In the genomic region with DNA sequence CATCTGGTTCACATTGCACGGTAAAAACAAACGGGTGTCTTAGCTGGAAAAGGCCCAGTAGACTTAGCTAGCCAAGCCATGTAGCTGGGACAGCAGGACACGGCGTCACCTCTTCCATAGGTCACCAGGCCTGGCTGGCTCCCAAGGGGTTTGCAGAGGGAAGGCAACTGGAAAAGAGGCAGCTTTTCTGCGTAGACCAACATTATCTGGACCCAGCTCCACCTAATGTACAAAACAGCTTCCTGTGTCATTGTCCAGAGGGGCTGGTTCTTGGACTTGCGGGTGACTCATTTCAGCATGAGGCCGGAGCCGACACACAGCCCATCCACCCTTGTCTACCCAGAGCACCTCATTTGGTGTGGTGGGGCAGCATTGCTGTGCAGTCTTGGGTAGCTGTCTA, we compare ENCODE assay signal across 12 mouse cellular contexts. TPM values are rescaled to one million over a fixed set of nuclear protein-coding genes. Genes with fewer than 3 reads are reported as not detected.
DNase-seq lines count a peak whose midpoint lies in the region; ATAC-seq and TF ChIP-seq lines count a peak whose summit lies in the region.
"Had no signal": no experiment of that assay in that cellular context is flagged by ENCODE, and none has a peak within 500 bp of the region (broad histone marks: within the 10 kb centered on the region; RNA-seq: fewer than 3 reads in every experiment).

No protein-coding gene starts in this region.

- no peaks in the 10 kb centered on the region for H3K79me2 ChIP-seq in liver, adult 2 months (ENCODE audit: control insufficient read depth, insufficient read depth, low read length)

- peaks cover 16% of the 10 kb centered on the region for H3K4me1 ChIP-seq in liver, adult 2 months (ENCODE audit: control insufficient read depth, insufficient read depth, low read length)
- peaks cover 6% of the 10 kb centered on the region; the same call in 1 of the 2 replicates for H3K4me1 ChIP-seq in liver, embryonic 12.5 days
- no peaks in the 10 kb centered on the region for H3K4me1 ChIP-seq in midbrain, postnatal 0 days (ENCODE audit: insufficient read depth, low read length)

- H3K4me2 ChIP-seq in liver, embryonic 12.5 days = no peak overlapping the region
- no peak overlapping the region for H3K4me2 ChIP-seq in midbrain, postnatal 0 days (ENCODE audit: low read depth, low read length, poor library complexity, severe bottlenecking)
- H3K4me2 ChIP-seq: embryonic facial prominence, embryonic 15.5 days had no signal

- TF ChIP-seq POLR2A in liver, adult 2 months (IDR thresholded peaks at IDR 0.05; ENCODE audit: extremely low read depth, insufficient read depth, low read length) = no peak

- DNase-seq in liver, adult 2 months (ENCODE audit: extremely low read depth, low read depth, low spot score) = peak; percentile 87
- peak; percentile 88 for DNase-seq in heart, adult 8-10 months (ENCODE audit: low spot score)
- DNase-seq in kidney, postnatal 14 days = peak; percentile 83
- DNase-seq in skeletal muscle tissue, adult 2 months (ENCODE audit: low read depth, low spot score) = peak; percentile 56
- no peak for DNase-seq in midbrain, postnatal 0 days (ENCODE audit: low spot score)
- DNase-seq in layer of hippocampus, postnatal 36 days = no peak
- DNase-seq in spleen, postnatal 4 days (ENCODE audit: low spot score in 2 of 2) = no peak
- DNase-seq: thymus, postnatal 25 days had no signal

- H3K36me3 ChIP-seq in liver, adult 2 months (ENCODE audit: control insufficient read depth, insufficient read depth, low read length) = no peaks in the 10 kb centered on the region
- no peaks in the 10 kb centered on the region for H3K36me3 ChIP-seq in liver, embryonic 12.5 days
- H3K36me3 ChIP-seq in midbrain, postnatal 0 days (ENCODE audit: insufficient read depth, low read length) = no peaks in the 10 kb centered on the region
- H3K36me3 ChIP-seq: embryonic facial prominence, embryonic 15.5 days had no signal

- no peaks in the 10 kb centered on the region for H3K9me3 ChIP-seq in liver, embryonic 12.5 days (replicated peaks)
- H3K9me3 ChIP-seq in midbrain, postnatal 0 days (ENCODE audit: low read length) = no peaks in the 10 kb centered on the region
- H3K9me3 ChIP-seq: embryonic facial prominence, embryonic 15.5 days had no signal

- no peak for TF ChIP-seq CTCF in liver, adult 2 months (IDR thresholded peaks at IDR 0.05; ENCODE audit: low read depth, low read length)
- no peak for TF ChIP-seq CTCF in midbrain, postnatal 0 days (IDR thresholded peaks at IDR 0.05)

- H3K4me3 ChIP-seq in liver, adult 2 months (ENCODE audit: insufficient read depth, low read depth, low read length) = peak overlapping the region; percentile 34; the same call in 1 of the 2 replicates
- H3K4me3 ChIP-seq in liver, embryonic 12.5 days = no peak overlapping the region
- H3K4me3 ChIP-seq in midbrain, postnatal 0 days (ENCODE audit: low read depth, low read length) = no peak overlapping the region
- H3K4me3 ChIP-seq: embryonic facial prominence, embryonic 15.5 days had no signal

- whole genome bisulfite sequencing in liver, adult 2 months = 9% methylated on average over 8 of the region's 8 CpGs
- WGBS in liver, embryonic 12.5 days (ENCODE audit: insufficient replicate concordance) = 84% methylated on average over 8 of the region's 8 CpGs
- 80% methylated on average over 8 of the region's 8 CpGs for WGBS in midbrain, postnatal 0 days

- no peak for ATAC-seq in liver, embryonic 12.5 days
- ATAC-seq in midbrain, postnatal 0 days (ENCODE audit: low FRiP score) = no peak

- H3K27me3 ChIP-seq in liver, adult 2 months (ENCODE audit: control insufficient read depth, insufficient read depth, low read length) = no peaks in the 10 kb centered on the region
- H3K27me3 ChIP-seq in liver, embryonic 12.5 days (replicated peaks) = no peaks in the 10 kb centered on the region
- H3K27me3 ChIP-seq in midbrain, postnatal 0 days (ENCODE audit: insufficient read depth, low read length) = no peaks in the 10 kb centered on the region
- H3K27me3 ChIP-seq: CH12.LX; embryonic facial prominence, embryonic 15.5 days had no signal

- H3K9ac ChIP-seq in liver, adult 2 months (ENCODE audit: low read depth, low read length) = peak overlapping the region; percentile 56
- no peak overlapping the region for H3K9ac ChIP-seq in liver, embryonic 12.5 days
- no peak overlapping the region for H3K9ac ChIP-seq in midbrain, postnatal 0 days (replicated peaks; ENCODE audit: low read length, poor library complexity, severe bottlenecking)
- H3K9ac ChIP-seq: embryonic facial prominence, embryonic 15.5 days had no signal

- peak overlapping the region; percentile 84 for H3K27ac ChIP-seq in liver, adult 2 months (replicated peaks; ENCODE audit: insufficient read depth, low read depth, low read length)
- H3K27ac ChIP-seq in liver, embryonic 12.5 days = no peak overlapping the region
- no peak overlapping the region for H3K27ac ChIP-seq in midbrain, postnatal 0 days (ENCODE audit: low read depth, low read length)
- H3K27ac ChIP-seq: embryonic facial prominence, embryonic 15.5 days; macrophage had no signal

RNA-seq across cellular contexts. Expression of gene Kpna2, which starts 23.1 kb away (rescaled TPM):
- total RNA-seq in liver, adult 2 months (2014; rRNA removed) = 28.0 and 32.2 TPM in 2 replicates
- 17.0 and 20.9 TPM in 2 replicates for polyA plus RNA-seq in liver, adult 2 months (2012; rRNA removed)
- polyA plus RNA-seq in liver, embryonic 12.5 days (2016; fragmentation: Nextera tagmentation; extraction: Ambion mirVana) = 360 and 381 TPM in 2 replicates
- 10 to 100 TPM; 53.9 to 86.8 (median 74.8) TPM for total RNA-seq in heart, adult 8-10 months (2022)
- total RNA-seq in midbrain, postnatal 0 days (2014; rRNA removed) = 73.1 and 82.8 TPM in 2 replicates
- 92.7 TPM in 2 replicates for polyA plus RNA-seq in midbrain, postnatal 0 days (2015; fragmentation: Nextera tagmentation; extraction: Ambion mirVana)
- total RNA-seq in layer of hippocampus, postnatal 36 days (2021) = 10 to 100 TPM; 21.5 to 25.2 TPM

RNA-seq across cellular contexts. Expression of gene 1810010H24Rik, which starts 49.3 kb away (rescaled TPM):
- total RNA-seq in liver, adult 2 months (2014; rRNA removed) = 3.0 and 3.5 TPM in 2 replicates
- polyA plus RNA-seq in liver, adult 2 months (2012; rRNA removed) = 2.8 and 3.4 TPM in 2 replicates
- 1.5 and 2.0 TPM in 2 replicates for polyA plus RNA-seq in liver, embryonic 12.5 days (2016; fragmentation: Nextera tagmentation; extraction: Ambion mirVana)
- total RNA-seq in heart, adult 8-10 months (2022) = 1 to 10 TPM; 1.7 to 2.7 (median 2.1) TPM
- total RNA-seq in midbrain, postnatal 0 days (2014; rRNA removed) = 11.0 and 15.6 TPM in 2 replicates
- polyA plus RNA-seq in midbrain, postnatal 0 days (2015; fragmentation: Nextera tagmentation; extraction: Ambion mirVana) = 10.9 and 11.5 TPM in 2 replicates
- total RNA-seq in layer of hippocampus, postnatal 36 days (2021) = 1 to 10 TPM; 2.6 to 3.4 TPM

RNA-seq across cellular contexts. Expression of gene Smurf2, which starts 55.7 kb away (rescaled TPM):
- 29.7 and 29.9 TPM in 2 replicates for total RNA-seq in liver, adult 2 months (2014; rRNA removed)
- 6.4 and 7.2 TPM in 2 replicates for polyA plus RNA-seq in liver, adult 2 months (2012; rRNA removed)
- 4.3 and 5.1 TPM in 2 replicates for polyA plus RNA-seq in liver, embryonic 12.5 days (2016; fragmentation: Nextera tagmentation; extraction: Ambion mirVana)
- 10 to 100 TPM; 34.0 to 40.3 (median 37.2) TPM for total RNA-seq in heart, adult 8-10 months (2022)
- 33.9 and 41.3 TPM in 2 replicates for total RNA-seq in midbrain, postnatal 0 days (2014; rRNA removed)
- 7.8 TPM in 2 replicates for polyA plus RNA-seq in midbrain, postnatal 0 days (2015; fragmentation: Nextera tagmentation; extraction: Ambion mirVana)
- total RNA-seq in layer of hippocampus, postnatal 36 days (2021) = 10 to 100 TPM; 30.4 to 33.4 TPM

Comparison
In these comparisons a context has a peak if more than half of its experiments do, and no peak if none do; other contexts are left out.
1. DNase-seq: peak in liver, adult 2 months (single experiment), heart, adult 8-10 months (single experiment), kidney, postnatal 14 days (single experiment) and skeletal muscle tissue, adult 2 months (single experiment); none in midbrain, postnatal 0 days (single experiment), layer of hippocampus, postnatal 36 days (0 of 2) and spleen, postnatal 4 days (0 of 2).